Mouse (Mus musculus) spleen, postnatal 0 days (tissue): ENCODE results near the gene Gm10024. TPM values are rescaled to one million over a fixed set of nuclear protein-coding genes. Genes with fewer than 3 reads are reported as not detected.

Source experiments
- polyA plus RNA-seq: library from polyadenylated mRNA; unstranded; fragments of >200 nt; fragmentation: Nextera tagmentation; extraction: Ambion mirVana; gene quantifications from 2 replicates; pipeline ENCODE4 v1.2.1, GENCODE M21; 2015

Gene Gm10024
- polyA plus RNA-seq = not detected in 2 replicates

GRCm38 (mm10) chr10:77711157-77711556 is at the start of gene Gm10024:
Gene Gm10024 (plus strand): TSS chr10:77711457.

GRCm38 (mm10) chr10:77685895-77686664 is 25.2 kb upstream of the Gm10024 start, which contains the start of gene Tspear:
Gene Tspear (plus strand): TSS chr10:77686569.

GRCm38 (mm10) chr10:77690356-77690807 is 20.9 kb upstream of the Gm10024 start, which contains the start of gene Gm19402:
Gene Gm19402 (minus strand): TSS chr10:77690757.

DNA sequence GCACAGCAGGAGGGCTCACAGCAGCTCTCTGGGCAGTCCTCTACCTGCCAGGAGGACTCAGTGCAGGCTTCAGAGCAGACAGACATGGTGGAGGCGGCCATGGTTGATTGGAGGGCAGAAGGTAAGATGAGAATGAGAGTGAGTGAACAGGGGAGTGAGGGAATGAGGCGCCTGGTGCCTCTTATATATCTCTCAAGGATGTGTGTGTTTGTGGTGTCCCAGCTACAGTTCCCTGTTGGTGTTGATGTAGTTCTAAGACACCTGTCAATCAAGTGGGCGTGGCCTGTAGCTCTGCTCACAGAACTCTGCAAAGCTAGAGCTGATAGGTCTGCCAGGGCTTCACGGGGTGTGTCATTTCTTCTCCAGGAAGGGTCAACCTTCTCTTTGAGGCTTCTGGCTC is 14.1 kb upstream of the Gm10024 start, which contains the start of gene Gm9508:
TSS of gene Gm9508 (minus strand) at position 101 of the 400 bp plus-strand sequence.

GRCm38 (mm10) chr10:77706326-77706725 is 4.9 kb upstream of the Gm10024 start, which contains the start of gene Gm10272:
Gene Gm10272 (plus strand): TSS chr10:77706626.

GRCm38 (mm10) chr10:77715507-77715906 is 4.2 kb downstream of the Gm10024 start, which contains the start of gene Gm10142:
Gene Gm10142 (plus strand): TSS chr10:77715807.

DNA sequence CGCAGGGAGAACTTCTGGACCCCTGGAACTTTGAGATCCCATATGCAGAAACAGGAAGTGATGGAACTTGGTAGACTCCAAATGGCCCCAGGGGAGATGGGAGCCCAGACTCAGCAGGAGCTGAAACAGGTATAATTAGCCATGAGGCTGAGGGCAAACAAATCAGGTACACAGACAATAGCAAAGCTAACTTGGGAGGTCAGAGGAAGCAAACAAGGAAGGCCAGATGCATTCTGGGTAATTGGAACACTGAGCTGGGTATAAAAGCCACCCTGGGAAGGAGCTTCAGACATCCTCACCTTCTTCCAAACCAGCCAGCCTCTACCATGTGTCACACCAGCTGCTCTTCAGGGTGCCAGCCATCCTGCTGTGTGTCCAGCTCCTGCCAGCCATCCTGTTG is 9.0 kb downstream of the Gm10024 start, which contains the start of gene Krtap12-1:
TSS of gene Krtap12-1 (plus strand) at position 301 of the 400 bp plus-strand sequence.

GRCm38 (mm10) chr10:77726186-77726585 is 14.9 kb downstream of the Gm10024 start, which contains the start of gene Gm10100:
Gene Gm10100 (plus strand): TSS chr10:77726486.

GRCm38 (mm10) chr10:77741924-77742688 is 30.8 kb downstream of the Gm10024 start, which contains the start of gene Gm18596:
Gene Gm18596 (minus strand): TSS chr10:77742638.

GRCm38 (mm10) chr10:77751254-77751653 is 40.0 kb downstream of the Gm10024 start, which contains the start of gene Gm9736:
Gene Gm9736 (minus strand): TSS chr10:77751354.

GRCm38 (mm10) chr10:77759582-77759981 is 48.3 kb downstream of the Gm10024 start, which contains the start of gene Gm3233:
Gene Gm3233 (minus strand): TSS chr10:77759682.

Other genes with a start within 250 kb of the Gm10024 start
- gene Fam207a, start 195.7 kb upstream of the Gm10024 start, polyA plus RNA-seq = 23.5 and 23.9 TPM in 2 replicates
- gene Itgb2, start 181.2 kb upstream of the Gm10024 start, polyA plus RNA-seq = 36.5 and 50.0 TPM in 2 replicates
- 71.1 and 81.7 TPM in 2 replicates for gene Pttg1ip, start 129.7 kb upstream of the Gm10024 start, polyA plus RNA-seq
- gene Sumo3, start 105.4 kb upstream of the Gm10024 start, polyA plus RNA-seq = 163 and 182 TPM in 2 replicates
- gene Gm49325, start 105.3 kb upstream of the Gm10024 start, polyA plus RNA-seq = 5.2 and 12.6 TPM in 2 replicates
- gene Ube2g2, start 89.2 kb upstream of the Gm10024 start, polyA plus RNA-seq = 41.2 and 42.6 TPM in 2 replicates
- 0.10 TPM in 1 of 2 replicates, not detected in the other for gene Tspear, start 24.9 kb upstream of the Gm10024 start, polyA plus RNA-seq
- gene Gm19402, start 20.7 kb upstream of the Gm10024 start, polyA plus RNA-seq = not detected in 2 replicates
- gene Gm9508, start 14.2 kb upstream of the Gm10024 start, polyA plus RNA-seq = not detected in 2 replicates
- not detected in 2 replicates for gene Gm10272, start 4.8 kb upstream of the Gm10024 start, polyA plus RNA-seq
- not detected in 2 replicates for gene Gm10142, start 4.3 kb downstream of the Gm10024 start, polyA plus RNA-seq
- gene Krtap12-1, start 9.1 kb downstream of the Gm10024 start, polyA plus RNA-seq = not detected in 2 replicates
- not detected in 2 replicates for gene Gm10100, start 15.0 kb downstream of the Gm10024 start, polyA plus RNA-seq
- not detected in 2 replicates for gene Gm18596, start 31.2 kb downstream of the Gm10024 start, polyA plus RNA-seq
- gene Gm9736, start 39.9 kb downstream of the Gm10024 start, polyA plus RNA-seq = not detected in 2 replicates
- gene Gm3233, start 48.2 kb downstream of the Gm10024 start, polyA plus RNA-seq = not detected in 2 replicates
- not detected in 2 replicates for gene Gm3238, start 59.9 kb downstream of the Gm10024 start, polyA plus RNA-seq
- gene Gm7138, start 65.5 kb downstream of the Gm10024 start, polyA plus RNA-seq = not detected in 2 replicates
- not detected in 2 replicates for gene Gm3250, start 71.1 kb downstream of the Gm10024 start, polyA plus RNA-seq
- gene Gm7137, start 76.7 kb downstream of the Gm10024 start, polyA plus RNA-seq = not detected in 2 replicates
- not detected in 2 replicates for gene Gm9639, start 83.6 kb downstream of the Gm10024 start, polyA plus RNA-seq
- not detected in 2 replicates for gene Gm19668, start 87.7 kb downstream of the Gm10024 start, polyA plus RNA-seq
- not detected in 2 replicates for gene Gm9507, start 100.4 kb downstream of the Gm10024 start, polyA plus RNA-seq
- gene Gm2696, start 103.2 kb downstream of the Gm10024 start, polyA plus RNA-seq = not detected in 2 replicates
- gene Krtap10-4, start 115.6 kb downstream of the Gm10024 start, polyA plus RNA-seq = not detected in 2 replicates
- not detected in 2 replicates for gene Krtap10-10, start 124.5 kb downstream of the Gm10024 start, polyA plus RNA-seq
- not detected in 2 replicates for gene Gm36176, start 135.3 kb downstream of the Gm10024 start, polyA plus RNA-seq
- gene Gm10318, start 141.4 kb downstream of the Gm10024 start, polyA plus RNA-seq = not detected in 2 replicates
- gene Gm3285, start 150.5 kb downstream of the Gm10024 start, polyA plus RNA-seq = not detected in 2 replicates
- 0.45 and 0.57 TPM in 2 replicates for gene Lrrc3, start 191.1 kb downstream of the Gm10024 start, polyA plus RNA-seq